Comparison of ENCODE assay signal across 27 mouse cellular contexts in the genomic region with DNA sequence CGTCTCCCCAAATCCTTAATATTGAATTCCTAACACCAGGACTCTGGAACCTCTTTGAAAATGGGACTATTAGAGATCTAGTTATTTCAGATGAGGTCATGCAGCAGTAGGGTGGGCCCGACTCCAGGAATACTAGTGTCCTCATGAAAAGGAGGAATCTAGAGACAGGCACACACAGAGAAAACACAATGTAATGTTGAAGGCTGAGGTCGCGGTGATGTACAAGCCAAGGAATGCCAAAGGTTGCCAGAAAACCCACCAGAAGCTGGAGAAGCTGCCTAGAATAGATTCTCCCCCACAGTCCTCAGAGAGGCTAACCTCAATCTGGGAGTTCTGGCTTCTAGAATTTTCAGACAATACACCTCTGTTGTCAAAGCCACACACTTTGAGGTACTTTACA.
DNase-seq lines count a peak whose midpoint lies in the region; ATAC-seq and TF ChIP-seq lines count a peak whose summit lies in the region.
"Had no signal": no experiment of that assay in that cellular context is flagged by ENCODE, and none has a peak within 500 bp of the region (broad histone marks: within the 10 kb centered on the region; RNA-seq: fewer than 3 reads in every experiment).

No protein-coding gene starts in this region.

- H3K36me3 ChIP-seq in heart, postnatal 0 days (replicated peaks; ENCODE audit: control insufficient read depth, insufficient read depth, low read length), result no peaks in the 10 kb centered on the region; the same call in 1 of the 2 replicates
- H3K36me3 ChIP-seq in heart, embryonic 12.5 days, result peaks cover 10% of the 10 kb centered on the region; the same call in 1 of the 2 replicates
- H3K36me3 ChIP-seq in kidney, adult 2 months (ENCODE audit: control insufficient read depth, insufficient read depth, low read length), result no peaks in the 10 kb centered on the region
- H3K36me3 ChIP-seq: G1E; intestine, embryonic 15.5 days had no signal

- no peaks in the 10 kb centered on the region for H3K9me3 ChIP-seq in heart, postnatal 0 days (replicated peaks; ENCODE audit: control insufficient read depth, low read length)
- H3K9me3 ChIP-seq in heart, embryonic 12.5 days (replicated peaks), result no peaks in the 10 kb centered on the region
- H3K9me3 ChIP-seq: embryonic facial prominence, embryonic 15.5 days; intestine, embryonic 15.5 days had no signal

- no peak overlapping the region for H3K4me3 ChIP-seq in heart, postnatal 0 days (ENCODE audit: low read depth, low read length)
- no peak overlapping the region for H3K4me3 ChIP-seq in heart, embryonic 12.5 days
- no peak overlapping the region for H3K4me3 ChIP-seq in gastrocnemius, adult 2 months
- H3K4me3 ChIP-seq in kidney, adult 2 months (ENCODE audit: insufficient read depth, low read depth, low read length), result no peak overlapping the region
- H3K4me3 ChIP-seq in layer of hippocampus, adult 2 months, result no peak overlapping the region
- H3K4me3 ChIP-seq: embryonic facial prominence, embryonic 15.5 days; intestine, embryonic 15.5 days; left cerebral cortex, adult 2 months had no signal

- no peak for TF ChIP-seq POLR2A in kidney, adult 2 months (IDR thresholded peaks at IDR 0.05; ENCODE audit: low read depth, low read length)

- H3K4me1 ChIP-seq in heart, postnatal 0 days (ENCODE audit: control insufficient read depth, insufficient read depth), result no peaks in the 10 kb centered on the region
- H3K4me1 ChIP-seq in heart, embryonic 12.5 days (replicated peaks), result no peaks in the 10 kb centered on the region
- H3K4me1 ChIP-seq in kidney, adult 2 months (ENCODE audit: control insufficient read depth, insufficient read depth, low read length), result no peaks in the 10 kb centered on the region
- H3K4me1 ChIP-seq: embryonic facial prominence, embryonic 15.5 days; intestine, embryonic 15.5 days had no signal

- H3K27me3 ChIP-seq in heart, postnatal 0 days (ENCODE audit: control insufficient read depth, insufficient read depth, low read length), result no peaks in the 10 kb centered on the region
- H3K27me3 ChIP-seq in heart, embryonic 12.5 days (replicated peaks), result no peaks in the 10 kb centered on the region
- no peaks in the 10 kb centered on the region for H3K27me3 ChIP-seq in kidney, adult 2 months (replicated peaks; ENCODE audit: control insufficient read depth, insufficient read depth, low read length)
- H3K27me3 ChIP-seq: embryonic facial prominence, embryonic 15.5 days; intestine, embryonic 15.5 days had no signal

- intact Hi-C loops in gastrocnemius, adult 2 months (cut with DNase I), result no loop called here

- DNase-seq in heart, postnatal 0 days (ENCODE audit: low spot score), result no peak
- DNase-seq in 3T3-L1 (ENCODE audit: low read depth, low spot score), result peak; percentile 63
- peak; percentile 62 for DNase-seq in gastrocnemius, adult 2 months
- DNase-seq in skeletal muscle tissue, adult 2 months (ENCODE audit: low read depth, low spot score), result peak; percentile 63
- DNase-seq in kidney, adult 2 months, result no peak
- DNase-seq in layer of hippocampus, adult 2 months (ENCODE audit: low spot score in 2 of 2), result no peak
- no peak for DNase-seq in layer of hippocampus, postnatal 25 days (ENCODE audit: extremely low spot score in 1 of 2, low spot score in 1 of 2)
- DNase-seq: adrenal gland, adult 8-10 months; cerebellum, adult 2 months; cerebellum, postnatal 36 days; embryo, embryonic 11 days; heart, postnatal 36 days; kidney, postnatal 4 days; layer of hippocampus, adult 9-11 months; thymus, postnatal 14 days had no signal

- H3K4me2 ChIP-seq in heart, postnatal 0 days (ENCODE audit: low read depth, low read length), result no peak overlapping the region
- no peak overlapping the region for H3K4me2 ChIP-seq in heart, embryonic 12.5 days
- H3K4me2 ChIP-seq: embryonic facial prominence, embryonic 15.5 days; heart, embryonic 11.5 days; intestine, embryonic 15.5 days; midbrain, embryonic 11.5 days had no signal

- no peak for TF ChIP-seq CTCF in heart, postnatal 0 days (IDR thresholded peaks at IDR 0.05; ENCODE audit: low read depth)
- no peak for TF ChIP-seq CTCF in gastrocnemius, adult 2 months (IDR thresholded peaks at IDR 0.05)
- TF ChIP-seq CTCF in kidney, adult 2 months (conservative IDR thresholded peaks at IDR 0.05; ENCODE audit: insufficient read depth, insufficient read length, low read depth, low read length), result no peak
- TF ChIP-seq CTCF in layer of hippocampus, adult 2 months (conservative IDR thresholded peaks at IDR 0.05), result no peak

- ATAC-seq in heart, postnatal 0 days (ENCODE audit: insufficient read depth, low read depth), result peak; percentile 30
- no peak for ATAC-seq in heart, embryonic 12.5 days (ENCODE audit: insufficient number of reproducible peaks, low FRiP score)
- ATAC-seq: activated CD4-positive, CD25-positive, alpha-beta regulatory T cell, adult 4 months; forebrain, embryonic 14.5 days; hindbrain, embryonic 16.5 days; intestine, embryonic 15.5 days; lung, postnatal 0 days had no signal

- TF ChIP-seq EP300 in heart, postnatal 0 days (IDR thresholded peaks at IDR 0.05; ENCODE audit: low read depth), result no peak

- WGBS in heart, postnatal 0 days, result 64% methylated on average over 4 of the region's 4 CpGs
- 73% methylated on average over 4 of the region's 4 CpGs for WGBS in heart, embryonic 12.5 days
- 91% methylated on average over 4 of the region's 4 CpGs for WGBS in kidney, adult 2 months

- H3K27ac ChIP-seq in heart, postnatal 0 days (ENCODE audit: low read depth), result no peak overlapping the region
- H3K27ac ChIP-seq in heart, embryonic 12.5 days (ENCODE audit: poor library complexity, severe bottlenecking), result no peak overlapping the region
- H3K27ac ChIP-seq in gastrocnemius, adult 2 months, result peak overlapping the region; percentile 56
- no peak overlapping the region for H3K27ac ChIP-seq in kidney, adult 2 months (ENCODE audit: insufficient read depth, low read depth, low read length)
- no peak overlapping the region for H3K27ac ChIP-seq in layer of hippocampus, adult 2 months
- H3K27ac ChIP-seq: embryonic facial prominence, embryonic 15.5 days; intestine, embryonic 15.5 days; left cerebral cortex, adult 2 months; stomach, postnatal 0 days had no signal

- H3K9ac ChIP-seq in heart, postnatal 0 days (replicated peaks; ENCODE audit: low read depth, low read length), result no peak overlapping the region
- H3K9ac ChIP-seq in heart, embryonic 12.5 days, result no peak overlapping the region
- H3K9ac ChIP-seq: embryonic facial prominence, embryonic 15.5 days; intestine, embryonic 15.5 days had no signal

Comparison
In these comparisons a context has a peak if more than half of its experiments do, and no peak if none do; other contexts are left out.
1. DNase-seq: peak in 3T3-L1 (single experiment), gastrocnemius, adult 2 months (single experiment) and skeletal muscle tissue, adult 2 months (single experiment); none in heart, postnatal 0 days (single experiment), kidney, adult 2 months (single experiment), layer of hippocampus, adult 2 months (0 of 2) and layer of hippocampus, postnatal 25 days (0 of 2).